Mouse (Mus musculus) mouse trophoblast stem cell (cell line): ENCODE data around the gene Ccser1.

ENCODE experiments used
- in situ Hi-C, 2 experiments: fragments of 300-500 bp; cut with MseI, MboI; formaldehyde crosslinking; loops; 2 replicates in 1 of 2; 3 replicates in 1 of 2; pipeline ENCODE4 v1.15.1; 2025

The Ccser1 gene

GRCm38 (mm10) chr6:61179949-61180755 is at the start of gene Ccser1:
TSS of gene Ccser1 (plus strand) at chr6:61180324.
- in situ Hi-C loops: no loop called here

- in situ Hi-C loops: no loop called here
These were observed 43.7 kb upstream of the Ccser1 start for GRCm38 (mm10) chr6:61136436-61136835.

- in situ Hi-C loops: no loop called here
These were observed 37.1 kb upstream of the Ccser1 start for GRCm38 (mm10) chr6:61143031-61143430.

DNA sequence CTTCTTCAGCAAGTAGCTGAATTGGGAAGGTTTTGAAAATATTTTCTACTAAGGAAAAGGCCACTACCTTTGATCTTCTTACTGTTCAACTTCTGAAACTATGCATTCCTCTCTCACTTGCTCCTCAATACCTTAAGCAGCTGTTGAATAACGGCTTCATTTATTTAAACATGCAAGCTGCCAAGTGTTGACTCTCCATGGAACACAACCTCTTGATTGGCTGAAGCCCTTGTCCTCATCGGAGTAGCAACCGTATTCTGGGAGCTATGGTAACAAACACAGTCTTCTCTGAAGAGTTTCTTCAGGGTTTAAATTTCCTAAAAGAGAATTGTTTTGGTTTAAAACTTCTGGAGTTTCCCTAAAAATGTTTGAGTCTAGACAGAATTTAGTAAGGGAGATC is 27.2 kb upstream of the Ccser1 start:
- in situ Hi-C loops: no loop called here

- in situ Hi-C loops: no loop called here
These were observed 25.5 kb upstream of the Ccser1 start for GRCm38 (mm10) chr6:61154654-61155053.

GRCm38 (mm10) chr6:61155059-61155629 is 25.0 kb upstream of the Ccser1 start:
- in situ Hi-C loops: no loop called here

- in situ Hi-C loops: no loop called here
These were observed 24.4 kb upstream of the Ccser1 start for GRCm38 (mm10) chr6:61155718-61156117.

- in situ Hi-C loops: no loop called here
These were observed 18.0 kb upstream of the Ccser1 start for GRCm38 (mm10) chr6:61162117-61162516.

DNA sequence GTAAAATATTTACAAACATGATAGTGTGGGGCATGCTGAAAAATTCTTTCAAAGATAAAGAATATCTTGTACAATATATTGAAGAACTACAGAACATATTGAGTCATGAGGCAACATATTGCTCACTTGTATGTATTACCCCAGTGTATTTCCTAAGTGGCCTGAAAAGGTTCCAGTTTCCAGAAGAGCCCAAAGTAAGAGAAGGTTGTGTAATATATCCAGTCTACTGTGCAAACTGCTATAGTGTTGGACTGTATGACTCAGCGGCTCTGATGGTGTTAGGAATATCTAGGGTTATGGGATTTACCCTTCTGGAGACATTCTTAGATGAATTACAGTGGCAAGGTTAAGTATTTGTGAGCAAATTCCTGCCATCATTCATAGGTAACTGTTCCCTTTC is 13.2 kb upstream of the Ccser1 start:
- in situ Hi-C loops: no loop called here

GRCm38 (mm10) chr6:61176126-61176525 is 4.0 kb upstream of the Ccser1 start:
- in situ Hi-C loops: no loop called here

GRCm38 (mm10) chr6:61177476-61177875 is 2.6 kb upstream of the Ccser1 start:
- in situ Hi-C loops: no loop called here

DNA sequence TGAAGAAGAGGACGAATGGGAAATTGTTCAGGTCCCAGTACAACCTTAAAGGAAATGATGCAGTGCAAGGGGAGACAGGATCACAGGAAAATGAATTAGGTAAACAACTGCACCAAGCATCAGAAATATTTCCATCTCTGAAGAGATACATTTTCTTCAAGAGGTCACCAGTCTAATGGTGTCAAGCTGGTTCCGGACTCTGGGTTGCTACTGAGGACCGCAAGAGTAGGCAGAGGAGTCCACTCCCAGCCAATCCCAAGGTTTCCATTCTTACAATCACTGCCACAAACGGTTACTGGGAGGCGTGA is 529 bp upstream of the Ccser1 start:
- in situ Hi-C loops: no loop called here

DNA sequence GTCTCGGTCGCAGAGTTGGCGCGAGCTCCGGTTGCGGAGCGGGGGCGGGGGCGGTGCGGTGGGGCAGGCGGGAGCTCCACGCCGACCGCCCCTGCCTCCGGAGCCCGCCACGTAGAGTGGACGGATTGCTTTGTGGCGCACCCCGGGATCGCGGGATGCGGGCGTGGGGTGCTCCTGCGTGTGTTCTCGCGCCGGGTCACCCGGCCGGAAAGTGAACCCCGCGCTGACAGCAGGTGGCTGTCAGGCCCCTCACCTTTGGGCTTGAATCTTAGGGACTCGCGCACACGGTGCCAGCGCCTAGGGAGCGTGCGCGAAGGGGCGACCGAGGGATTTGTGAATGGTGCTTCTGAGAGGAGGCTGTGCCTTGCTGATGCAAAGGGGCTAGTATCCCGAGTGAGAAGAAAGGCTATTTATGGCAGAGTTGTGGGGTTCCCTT is 650 bp downstream of the Ccser1 start:
- in situ Hi-C loops: no loop called here

DNA sequence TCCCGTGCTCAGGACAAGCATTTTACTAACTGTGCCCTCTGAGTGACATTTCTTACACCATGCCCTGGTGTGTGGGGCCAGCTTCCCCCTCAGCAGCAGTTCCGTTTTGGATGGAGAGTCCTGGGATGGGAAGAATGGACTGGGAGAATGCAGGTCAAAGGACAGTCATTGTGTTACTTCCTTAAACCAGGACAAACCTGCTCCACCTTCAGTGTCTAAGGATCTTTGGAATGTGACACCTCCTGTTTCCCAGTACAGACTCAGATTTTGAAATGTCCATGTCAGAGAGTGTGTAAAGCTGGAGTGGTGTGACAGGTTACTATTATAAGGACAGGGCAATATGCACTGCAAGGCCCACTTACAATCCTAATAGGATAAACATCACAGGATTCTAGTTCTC is 8.9 kb downstream of the Ccser1 start:
- in situ Hi-C loops: no loop called here

- in situ Hi-C loops: no loop called here
These were observed 11.7 kb downstream of the Ccser1 start for GRCm38 (mm10) chr6:61191597-61192386.

DNA sequence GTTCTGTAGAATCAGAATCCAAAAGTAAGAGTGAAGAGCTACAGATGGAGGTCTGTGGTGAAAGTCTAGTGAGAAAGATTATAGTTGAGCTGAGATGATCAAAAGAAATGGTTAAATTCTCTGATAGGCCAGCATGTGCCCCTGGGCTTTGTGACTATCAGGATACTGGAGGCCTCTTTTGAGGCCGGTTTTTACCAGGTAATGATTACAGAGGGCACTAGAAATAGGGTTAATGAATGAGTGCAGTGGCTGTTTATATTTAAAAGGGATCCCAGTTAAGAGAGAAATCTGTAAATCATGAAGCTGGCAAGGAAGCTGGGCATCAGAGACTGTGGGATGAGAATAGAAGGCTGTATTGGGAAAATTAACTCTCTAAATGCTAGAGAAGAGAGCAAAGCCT is 23.2 kb downstream of the Ccser1 start:
- in situ Hi-C loops: no loop called here

DNA sequence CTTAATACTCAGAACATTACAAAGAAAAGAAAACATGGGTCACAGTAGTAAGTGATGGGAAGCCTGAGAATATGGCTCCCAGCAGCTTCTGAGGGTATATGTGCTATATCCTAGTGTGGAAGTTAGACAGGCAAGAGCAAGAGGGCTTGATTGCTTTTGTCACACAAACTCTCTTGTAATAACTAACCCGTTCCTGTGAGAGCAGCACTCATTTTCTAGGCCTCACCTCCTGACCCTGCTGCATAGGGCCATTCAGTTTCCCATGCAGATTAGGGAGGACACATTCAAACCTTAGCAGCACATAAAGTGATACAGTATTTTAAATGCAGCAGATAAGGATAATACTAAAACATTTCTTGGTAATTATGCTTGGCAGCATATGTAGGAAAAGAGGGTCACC is 25.9 kb downstream of the Ccser1 start:
- in situ Hi-C loops: no loop called here

DNA sequence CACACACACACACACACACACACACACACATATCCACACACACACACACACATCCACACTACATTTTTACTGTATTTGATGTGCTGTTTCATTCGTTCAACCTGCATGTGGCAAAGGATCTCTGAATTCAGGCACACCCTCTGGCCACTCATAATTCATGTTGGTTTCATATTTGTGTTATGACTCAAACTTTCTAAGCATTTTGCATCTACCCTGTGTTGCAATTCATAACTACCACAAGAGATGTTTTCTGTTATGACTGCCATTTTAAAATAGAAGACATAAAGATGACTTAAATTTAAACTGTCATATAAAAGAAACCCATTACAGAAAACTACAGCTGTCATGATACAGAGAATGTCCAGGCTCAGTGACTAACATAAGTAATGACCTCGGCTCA is 26.5 kb downstream of the Ccser1 start:
- in situ Hi-C loops: no loop called here

- in situ Hi-C loops: no loop called here
These were observed 30.1 kb downstream of the Ccser1 start for GRCm38 (mm10) chr6:61210061-61210737.

- in situ Hi-C loops: no loop called here
These were observed 35.6 kb downstream of the Ccser1 start for GRCm38 (mm10) chr6:61215705-61216104.

DNA sequence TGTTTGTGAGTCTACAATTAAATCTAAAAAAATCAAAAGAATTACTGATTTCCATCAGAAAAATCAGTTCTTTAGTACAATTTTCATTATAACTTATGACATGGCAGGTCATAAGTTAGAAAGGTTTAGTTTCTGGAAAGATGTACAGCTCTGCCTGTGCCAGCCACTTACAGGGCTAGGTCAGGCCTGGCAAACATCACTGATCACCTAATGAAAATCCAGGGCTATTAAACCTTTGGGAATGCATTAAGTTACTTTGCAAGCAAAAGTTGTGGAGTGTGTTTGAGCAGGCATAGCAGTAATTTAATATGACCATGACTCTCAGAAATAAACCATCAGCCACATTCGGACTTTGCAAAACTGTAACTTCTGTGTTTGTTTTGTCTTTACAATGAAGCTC is 36.4 kb downstream of the Ccser1 start:
- in situ Hi-C loops: no loop called here

DNA sequence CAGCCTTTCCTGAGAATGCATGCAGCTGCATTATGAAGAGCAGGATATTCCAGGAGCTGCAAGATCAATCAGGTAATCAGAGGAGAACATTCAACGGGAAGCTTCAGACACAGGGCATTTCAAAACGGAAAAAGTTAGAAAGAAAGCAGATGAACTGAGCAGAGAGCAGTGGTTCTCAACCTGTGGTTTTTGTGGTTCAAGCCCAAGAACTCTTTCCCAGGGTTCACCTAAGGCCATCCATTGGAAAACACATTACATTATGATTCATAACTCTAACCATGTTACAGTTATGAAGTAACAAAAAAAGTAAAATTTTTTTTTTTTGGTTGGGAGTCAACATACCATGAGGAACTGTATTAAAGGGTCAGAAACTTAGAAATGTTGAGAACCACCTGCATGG is 37.6 kb downstream of the Ccser1 start:
- in situ Hi-C loops: no loop called here
